Mouse (Mus musculus): Measurements from ENCODE around the gene Ypel3.

GRCm38 (mm10) chr7:126795387-126796317, 18.9 kb downstream of the Ypel3 start:
- TF ChIP-seq CTCF (IDR thresholded peaks at IDR 0.05; ENCODE audit: low read depth) (peak; percentile 53), EP300 (IDR thresholded peaks at IDR 0.05; ENCODE audit: low read depth) (no peak)
